Mouse (Mus musculus): ENCODE data around the gene Amdhd2. TPM values are rescaled to one million over a fixed set of nuclear protein-coding genes. Genes with fewer than 3 reads are reported as not detected.

Amdhd2 gene
- polyA plus RNA-seq, 1 experiment = 29.8 TPM

DNA sequence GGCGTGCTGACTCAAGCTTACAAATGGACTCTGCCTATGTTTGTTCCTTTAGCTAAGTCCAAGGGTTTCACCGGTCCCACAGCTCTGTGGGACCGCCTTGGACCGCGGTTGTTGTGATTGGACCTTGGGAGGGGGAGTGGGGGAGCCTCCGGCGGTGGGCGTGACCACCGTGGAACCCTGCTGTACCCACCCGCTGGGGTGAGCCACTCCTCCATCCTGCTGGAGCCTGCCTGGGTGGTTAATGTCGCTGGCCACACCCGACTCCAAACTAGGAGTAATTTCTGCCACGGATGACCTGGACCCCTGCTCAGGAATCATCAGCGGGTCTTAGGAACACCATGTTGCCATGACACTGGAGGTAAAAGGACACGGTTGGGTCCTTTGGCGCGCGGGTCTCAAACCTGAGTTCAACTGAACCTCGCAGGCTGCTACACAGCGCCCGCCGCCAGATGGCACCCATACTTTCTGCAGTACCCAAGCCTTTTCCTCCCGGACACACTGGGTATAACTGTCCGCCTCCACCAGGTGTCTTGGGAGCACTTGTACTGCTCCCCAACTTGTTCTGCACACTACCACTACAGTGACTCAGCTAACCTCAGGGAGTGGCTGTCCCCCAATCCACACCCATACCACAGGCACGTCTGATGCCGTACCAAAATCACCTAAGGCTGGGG lies 11.5 kb downstream of the Amdhd2 start:
- Histone ChIP-seq H3K36me3 (ENCODE audit: control insufficient read depth, insufficient read depth) (no peaks in the 10 kb centered on the region), H3K79me2 (ENCODE audit: control insufficient read depth, insufficient read depth) (no peaks in the 10 kb centered on the region), H3K4me2 (ENCODE audit: low read depth) (peak overlapping the region; percentile 88), H3ac (ENCODE audit: control insufficient read depth, insufficient read length) (no peak overlapping the region), H3K4me3 (peak overlapping the region; percentile 22), H3K27me3 (ENCODE audit: control insufficient read depth, insufficient read depth, insufficient read length) (no peaks in the 10 kb centered on the region)
- TF ChIP-seq POLR2A (IDR thresholded peaks at IDR 0.05; ENCODE audit: insufficient read length, low read depth) = peak; percentile 36
- TF ChIP-seq POLR2AphosphoS2 (IDR thresholded peaks at IDR 0.05; ENCODE audit: insufficient read length, low read depth) = no peak
- TF ChIP-seq MYOD1 (IDR thresholded peaks at IDR 0.05; ENCODE audit: control insufficient read depth in 1 of 3, insufficient read length in 2 of 3, low read depth in 2 of 3) = peak in 2 of 3 experiments; percentile 33 to 40
- peak in 2 of 3 experiments; percentile 2 to 66 for TF ChIP-seq MYOG (IDR thresholded peaks at IDR 0.05; ENCODE audit: control insufficient read depth in 1 of 3, insufficient read depth in 1 of 3, insufficient read length in 2 of 3, low read depth in 2 of 3)

DNA sequence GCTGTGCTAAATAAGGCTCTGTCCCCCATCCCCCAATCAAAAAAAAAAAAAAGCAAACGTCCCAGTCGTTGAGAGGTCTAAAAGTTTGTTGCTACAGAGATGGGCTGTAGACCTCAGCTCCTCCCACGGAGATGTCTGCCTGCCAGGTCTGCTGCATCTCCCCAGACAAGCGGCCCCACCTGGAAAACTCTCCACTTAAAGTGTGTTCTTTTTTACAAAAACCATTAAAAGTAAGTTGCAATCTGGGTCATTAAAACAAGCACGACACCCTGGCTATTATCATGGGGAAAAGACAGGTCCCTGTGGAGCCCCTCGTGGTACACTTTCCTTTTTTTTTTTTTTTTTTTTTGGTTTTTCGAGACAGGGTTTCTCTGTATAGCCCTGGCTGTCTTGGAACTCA lies 12.2 kb downstream of the Amdhd2 start:
- H3K4me2 ChIP-seq (ENCODE audit: low read depth) = peak overlapping the region; percentile 88
- no peak for TF ChIP-seq SRF (IDR thresholded peaks at IDR 0.05; ENCODE audit: control insufficient read depth, insufficient read length, low read depth)
- TF ChIP-seq TCF3 (IDR thresholded peaks at IDR 0.05; ENCODE audit: insufficient read length, low read depth) = no peak
- TF ChIP-seq CEBPB (IDR thresholded peaks at IDR 0.05; ENCODE audit: insufficient read depth, poor library complexity, severe bottlenecking) = no peak
- no peak for TF ChIP-seq MYOD1 (IDR thresholded peaks at IDR 0.05; ENCODE audit: control insufficient read depth in 1 of 3, insufficient read length in 2 of 3, low read depth in 2 of 3)
- no peak for TF ChIP-seq TCF12 (IDR thresholded peaks at IDR 0.05; ENCODE audit: insufficient read depth, poor library complexity, severe bottlenecking)
- TF ChIP-seq REST (IDR thresholded peaks at IDR 0.05; ENCODE audit: insufficient read depth, insufficient read length) = no peak
- no peak for TF ChIP-seq E2F4 (IDR thresholded peaks at IDR 0.05; ENCODE audit: insufficient read depth)
- TF ChIP-seq MYOG (IDR thresholded peaks at IDR 0.05; ENCODE audit: control insufficient read depth in 1 of 3, insufficient read depth in 1 of 3, insufficient read length in 2 of 3, low read depth in 2 of 3) = no peak
- TF ChIP-seq USF1 (IDR thresholded peaks at IDR 0.05; ENCODE audit: low read depth) = no peak
- TF ChIP-seq POLR2AphosphoS2 (IDR thresholded peaks at IDR 0.05; ENCODE audit: insufficient read length, low read depth) = no peak
- TF ChIP-seq POLR2A (IDR thresholded peaks at IDR 0.05; ENCODE audit: insufficient read length, low read depth) = no peak
- TF ChIP-seq MAX (IDR thresholded peaks at IDR 0.05; ENCODE audit: low read depth) = no peak
- H3K79me2 ChIP-seq (ENCODE audit: control insufficient read depth, insufficient read depth) = no peaks in the 10 kb centered on the region
- no peaks in the 10 kb centered on the region for H3K36me3 ChIP-seq (ENCODE audit: control insufficient read depth, insufficient read depth)
- H3K27me3 ChIP-seq (ENCODE audit: control insufficient read depth, insufficient read depth, insufficient read length) = no peaks in the 10 kb centered on the region
- no peak overlapping the region for H3ac ChIP-seq (ENCODE audit: control insufficient read depth, insufficient read length)
- peak overlapping the region; percentile 22 for H3K4me3 ChIP-seq

DNA sequence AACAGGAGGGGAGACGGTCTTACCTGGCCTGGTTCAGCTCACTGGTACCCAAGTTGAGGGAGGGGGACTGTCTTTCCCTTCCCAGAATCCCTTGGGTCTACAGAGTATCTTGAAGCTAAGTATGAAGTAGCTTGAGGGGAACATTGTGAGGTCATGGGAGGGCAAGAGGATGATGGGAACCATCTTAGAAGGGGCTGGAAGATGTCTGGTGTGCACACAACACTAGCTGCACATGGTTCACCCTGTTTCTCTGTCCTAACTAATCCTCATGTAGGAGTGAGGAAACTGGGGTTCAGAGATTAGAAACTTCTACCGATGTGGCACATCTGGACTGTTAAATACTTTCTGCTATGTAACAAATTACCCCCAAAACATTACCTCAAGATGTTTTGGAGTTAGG lies 12.7 kb downstream of the Amdhd2 start, which contains the start of gene Pdpk1:
TSS of gene Pdpk1 (minus strand) at position 101 of the 400 bp plus-strand sequence.
- Histone ChIP-seq H3K4me3 (peak within 1 kb of the TSS; percentile 22), H3ac (ENCODE audit: control insufficient read depth, insufficient read length) (no peak within 1 kb of the TSS), H3K4me2 (ENCODE audit: low read depth) (peak within 1 kb of the TSS; percentile 88), H3K79me2 (ENCODE audit: control insufficient read depth, insufficient read depth) (no peaks in the 10 kb centered on the region), H3K27me3 (ENCODE audit: control insufficient read depth, insufficient read depth, insufficient read length) (no peaks in the 10 kb centered on the region), H3K36me3 (ENCODE audit: control insufficient read depth, insufficient read depth) (no peaks in the 10 kb centered on the region)
- TF ChIP-seq MYOG (IDR thresholded peaks at IDR 0.05; ENCODE audit: control insufficient read depth in 1 of 3, insufficient read depth in 1 of 3, insufficient read length in 2 of 3, low read depth in 2 of 3) = no peak
- no peak for TF ChIP-seq POLR2AphosphoS2 (IDR thresholded peaks at IDR 0.05; ENCODE audit: insufficient read length, low read depth)
- TF ChIP-seq USF1 (IDR thresholded peaks at IDR 0.05; ENCODE audit: low read depth) = no peak
- TF ChIP-seq TCF12 (IDR thresholded peaks at IDR 0.05; ENCODE audit: insufficient read depth, poor library complexity, severe bottlenecking) = no peak
- TF ChIP-seq CEBPB (IDR thresholded peaks at IDR 0.05; ENCODE audit: insufficient read depth, poor library complexity, severe bottlenecking) = no peak
- TF ChIP-seq MYOD1 (IDR thresholded peaks at IDR 0.05; ENCODE audit: control insufficient read depth in 1 of 3, insufficient read length in 2 of 3, low read depth in 2 of 3) = no peak
- no peak for TF ChIP-seq POLR2A (IDR thresholded peaks at IDR 0.05; ENCODE audit: insufficient read length, low read depth)
- no peak for TF ChIP-seq E2F4 (IDR thresholded peaks at IDR 0.05; ENCODE audit: insufficient read depth)
- no peak for TF ChIP-seq TCF3 (IDR thresholded peaks at IDR 0.05; ENCODE audit: insufficient read length, low read depth)
- no peak for TF ChIP-seq REST (IDR thresholded peaks at IDR 0.05; ENCODE audit: insufficient read depth, insufficient read length)
- no peak for TF ChIP-seq MAX (IDR thresholded peaks at IDR 0.05; ENCODE audit: low read depth)
- TF ChIP-seq SRF (IDR thresholded peaks at IDR 0.05; ENCODE audit: control insufficient read depth, insufficient read length, low read depth) = no peak

DNA sequence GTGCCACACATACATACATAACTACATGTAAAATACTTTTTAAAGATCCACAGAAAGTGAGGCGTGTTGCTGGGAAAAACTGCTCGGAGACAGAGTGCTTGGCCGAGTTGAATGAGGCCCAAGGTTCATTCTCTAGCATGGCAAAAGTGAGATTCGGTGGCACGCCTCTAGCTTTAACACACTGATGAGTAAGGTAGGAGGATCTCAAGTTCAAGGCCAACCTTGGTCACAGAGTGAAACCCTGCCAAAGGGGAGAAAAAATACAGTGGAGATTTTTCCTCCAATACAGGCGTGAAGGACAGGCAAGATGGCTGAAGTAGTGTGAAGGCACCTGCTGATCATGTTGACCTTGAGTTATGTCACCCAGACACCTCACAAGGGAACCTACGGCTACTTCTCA lies 14.1 kb downstream of the Amdhd2 start:
- TF ChIP-seq MYOD1 (IDR thresholded peaks at IDR 0.05; ENCODE audit: control insufficient read depth in 1 of 3, insufficient read length in 2 of 3, low read depth in 2 of 3) (no peak), REST (IDR thresholded peaks at IDR 0.05; ENCODE audit: insufficient read depth, insufficient read length) (no peak), MAX (IDR thresholded peaks at IDR 0.05; ENCODE audit: low read depth) (no peak), TCF12 (IDR thresholded peaks at IDR 0.05; ENCODE audit: insufficient read depth, poor library complexity, severe bottlenecking) (no peak), CEBPB (IDR thresholded peaks at IDR 0.05; ENCODE audit: insufficient read depth, poor library complexity, severe bottlenecking) (no peak), POLR2AphosphoS2 (IDR thresholded peaks at IDR 0.05; ENCODE audit: insufficient read length, low read depth) (no peak), POLR2A (IDR thresholded peaks at IDR 0.05; ENCODE audit: insufficient read length, low read depth) (no peak), E2F4 (IDR thresholded peaks at IDR 0.05; ENCODE audit: insufficient read depth) (no peak), MYOG (IDR thresholded peaks at IDR 0.05; ENCODE audit: control insufficient read depth in 1 of 3, insufficient read depth in 1 of 3, insufficient read length in 2 of 3, low read depth in 2 of 3) (no peak), SRF (IDR thresholded peaks at IDR 0.05; ENCODE audit: control insufficient read depth, insufficient read length, low read depth) (no peak), TCF3 (IDR thresholded peaks at IDR 0.05; ENCODE audit: insufficient read length, low read depth) (no peak), USF1 (IDR thresholded peaks at IDR 0.05; ENCODE audit: low read depth) (no peak)
- H3K4me3 ChIP-seq = no peak overlapping the region
- H3K36me3 ChIP-seq (ENCODE audit: control insufficient read depth, insufficient read depth) = no peaks in the 10 kb centered on the region
- no peaks in the 10 kb centered on the region for H3K79me2 ChIP-seq (ENCODE audit: control insufficient read depth, insufficient read depth)
- no peak overlapping the region for H3K4me2 ChIP-seq (ENCODE audit: low read depth)
- no peaks in the 10 kb centered on the region for H3K27me3 ChIP-seq (ENCODE audit: control insufficient read depth, insufficient read depth, insufficient read length)
- H3ac ChIP-seq (ENCODE audit: control insufficient read depth, insufficient read length) = no peak overlapping the region
